Mouse (Mus musculus): ENCODE measurements at regions not wholly inside any gene's neighbourhood (a gene's known extent, or its start where the extent isn't known, plus 50 kb on each side); places are given as distances from the start of the nearest gene placed in this dataset.

DNA sequence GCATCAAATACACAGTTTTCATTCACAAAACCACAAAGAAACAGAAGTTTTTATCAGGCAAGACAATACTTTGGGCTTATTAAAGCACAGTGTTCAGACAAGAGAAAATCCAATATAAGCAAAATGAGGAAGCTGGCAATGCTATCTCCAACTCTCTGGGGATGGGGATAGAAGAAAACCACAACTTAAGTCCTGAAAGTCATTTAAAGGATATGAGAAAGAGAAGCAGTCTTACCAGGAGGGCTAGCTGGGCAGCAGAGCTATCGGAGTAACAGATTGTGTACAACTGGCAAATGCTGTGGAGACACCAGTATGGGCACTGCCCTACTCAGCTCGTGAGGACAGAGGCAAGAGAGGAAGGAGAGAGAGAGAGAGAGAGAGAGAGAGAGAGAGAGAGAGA, 262.9 kb upstream of the Rarb start:
- no peaks in the 10 kb centered on the region for H3K9me3 ChIP-seq (ENCODE audit: control insufficient read depth, low read length)
- H3K4me1 ChIP-seq (replicated peaks; ENCODE audit: control insufficient read depth, insufficient read depth, low read length), result no peaks in the 10 kb centered on the region
- no peak overlapping the region for H3K9ac ChIP-seq (ENCODE audit: low read depth, low read length)
- no peak for DNase-seq (ENCODE audit: low spot score)
- H3K4me2 ChIP-seq (replicated peaks; ENCODE audit: low read depth, low read length), result no peak overlapping the region
- 31% methylated on average over 2 of the region's 2 CpGs for WGBS
- no peak for ATAC-seq (ENCODE audit: low FRiP score)
- no peaks in the 10 kb centered on the region for H3K36me3 ChIP-seq (ENCODE audit: control insufficient read depth, insufficient read depth, low read length)
- no peak overlapping the region for H3K4me3 ChIP-seq (ENCODE audit: low read depth, low read length)
- no peaks in the 10 kb centered on the region for H3K27me3 ChIP-seq (ENCODE audit: control insufficient read depth, insufficient read depth, low read length)
- no peak overlapping the region for H3K27ac ChIP-seq (ENCODE audit: low read depth, low read length)

DNA sequence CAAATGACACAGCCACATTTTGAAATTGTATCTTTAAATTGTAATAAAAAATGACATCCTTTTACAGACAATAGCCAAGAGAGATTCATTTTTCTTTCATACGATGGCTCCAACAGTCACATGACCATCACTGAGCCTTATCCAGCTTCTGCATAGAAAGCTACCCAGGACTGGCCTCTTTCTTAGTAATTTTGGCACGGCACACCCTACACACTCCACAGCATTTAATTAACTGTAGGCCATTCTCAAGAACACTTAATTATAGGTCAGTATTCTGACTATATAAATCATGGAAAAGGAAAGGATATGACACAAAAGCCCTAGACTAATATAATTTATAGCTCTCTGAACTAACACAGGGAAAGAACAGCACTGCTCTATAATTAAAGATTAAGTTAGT, 260.6 kb upstream of the Rarb start:
- H3K9ac ChIP-seq (ENCODE audit: low read depth, low read length), result no peak overlapping the region
- DNase-seq (ENCODE audit: low spot score) (no peak), ATAC-seq (ENCODE audit: low FRiP score) (no peak)
- H3K4me2 ChIP-seq (replicated peaks; ENCODE audit: low read depth, low read length), result no peak overlapping the region
- no peak overlapping the region for H3K4me3 ChIP-seq (ENCODE audit: low read depth, low read length)
- H3K36me3 ChIP-seq (ENCODE audit: control insufficient read depth, insufficient read depth, low read length), result no peaks in the 10 kb centered on the region
- 70% methylated on average over 2 of the region's 2 CpGs for WGBS
- no peak overlapping the region for H3K27ac ChIP-seq (ENCODE audit: low read depth, low read length)
- H3K9me3 ChIP-seq (ENCODE audit: control insufficient read depth, low read length), result no peaks in the 10 kb centered on the region
- no peaks in the 10 kb centered on the region for H3K27me3 ChIP-seq (ENCODE audit: control insufficient read depth, insufficient read depth, low read length)
- no peaks in the 10 kb centered on the region for H3K4me1 ChIP-seq (replicated peaks; ENCODE audit: control insufficient read depth, insufficient read depth, low read length)

DNA sequence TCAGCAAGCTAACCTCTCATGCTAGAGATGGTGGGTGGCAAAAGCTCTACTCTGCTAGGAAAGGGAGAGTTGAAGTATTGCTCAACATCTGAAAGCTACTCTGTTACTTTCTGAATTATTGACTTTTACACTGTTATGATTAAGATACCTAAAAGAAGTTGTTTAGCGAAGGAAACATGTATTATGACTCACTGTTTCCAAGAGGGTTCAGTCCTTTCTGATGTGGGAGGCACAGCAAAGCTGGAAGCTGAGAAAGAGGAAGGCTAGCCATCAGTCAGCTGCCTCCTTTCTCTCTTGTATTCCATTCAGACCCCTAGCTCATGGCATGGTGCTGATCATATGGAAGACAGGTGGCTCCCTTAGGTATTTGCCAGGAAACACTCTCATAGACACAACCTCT, 242.4 kb upstream of the Rarb start:
- Histone ChIP-seq H3K4me2 (replicated peaks; ENCODE audit: low read depth, low read length) (no peak overlapping the region), H3K36me3 (ENCODE audit: control insufficient read depth, insufficient read depth, low read length) (no peaks in the 10 kb centered on the region), H3K27ac (ENCODE audit: low read depth, low read length) (no peak overlapping the region), H3K9ac (ENCODE audit: low read depth, low read length) (no peak overlapping the region), H3K4me3 (ENCODE audit: low read depth, low read length) (no peak overlapping the region), H3K9me3 (ENCODE audit: control insufficient read depth, low read length) (no peaks in the 10 kb centered on the region), H3K27me3 (ENCODE audit: control insufficient read depth, insufficient read depth, low read length) (no peaks in the 10 kb centered on the region), H3K4me1 (replicated peaks; ENCODE audit: control insufficient read depth, insufficient read depth, low read length) (no peaks in the 10 kb centered on the region)
- DNase-seq (ENCODE audit: low spot score) (no peak), ATAC-seq (ENCODE audit: low FRiP score) (no peak)
- 84% methylated on average over 1 of the region's 1 CpGs for WGBS

DNA sequence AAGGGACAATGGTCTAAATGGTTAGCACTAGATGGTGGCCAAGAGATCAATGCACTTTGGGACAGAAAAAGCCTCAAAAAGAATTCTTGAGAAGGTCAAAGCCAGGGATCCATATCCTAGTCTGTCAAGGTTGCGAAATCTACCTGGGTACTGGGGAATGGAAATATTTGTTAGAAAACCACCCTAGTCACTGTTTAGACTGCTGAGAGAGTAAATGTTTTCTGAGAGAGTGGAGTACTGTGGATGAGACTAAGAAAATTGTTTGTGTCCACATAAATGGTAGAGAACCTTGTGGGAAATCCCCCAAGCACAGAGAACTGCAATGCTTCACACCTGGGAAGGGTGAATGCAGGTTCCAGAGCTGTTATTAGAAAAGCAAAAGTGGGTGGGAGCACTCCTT, 239.5 kb upstream of the Rarb start:
- no peak overlapping the region for H3K4me2 ChIP-seq (replicated peaks; ENCODE audit: low read depth, low read length)
- H3K27ac ChIP-seq (ENCODE audit: low read depth, low read length), result no peak overlapping the region
- H3K4me1 ChIP-seq (replicated peaks; ENCODE audit: control insufficient read depth, insufficient read depth, low read length), result no peaks in the 10 kb centered on the region
- H3K9me3 ChIP-seq (ENCODE audit: control insufficient read depth, low read length), result no peaks in the 10 kb centered on the region
- no peaks in the 10 kb centered on the region for H3K27me3 ChIP-seq (ENCODE audit: control insufficient read depth, insufficient read depth, low read length)
- ATAC-seq (ENCODE audit: low FRiP score) (no peak), DNase-seq (ENCODE audit: low spot score) (no peak)
- H3K36me3 ChIP-seq (ENCODE audit: control insufficient read depth, insufficient read depth, low read length), result no peaks in the 10 kb centered on the region
- WGBS, result 93% methylated on average over 1 of the region's 1 CpGs
- no peak overlapping the region for H3K4me3 ChIP-seq (ENCODE audit: low read depth, low read length)
- no peak overlapping the region for H3K9ac ChIP-seq (ENCODE audit: low read depth, low read length)

DNA sequence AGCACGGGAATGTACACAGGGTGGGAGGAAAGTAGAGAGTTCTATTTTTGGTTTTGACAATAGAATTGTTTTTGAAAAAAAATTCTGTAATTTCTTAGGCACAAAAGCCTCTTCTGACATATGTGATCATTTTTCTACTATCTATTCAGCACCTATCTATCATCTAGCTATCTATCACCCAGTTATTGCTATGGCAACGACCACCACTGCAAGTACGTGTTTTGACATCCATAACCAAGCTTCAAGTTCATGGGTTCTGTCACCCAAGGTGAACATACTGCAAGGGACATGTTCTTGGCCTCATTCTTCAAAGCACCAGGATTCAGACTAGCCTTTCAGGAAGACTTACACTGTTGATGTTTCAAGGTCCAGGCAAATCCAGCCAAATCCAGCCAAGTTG, 238.4 kb upstream of the Rarb start:
- Histone ChIP-seq H3K27me3 (ENCODE audit: control insufficient read depth, insufficient read depth, low read length) (no peaks in the 10 kb centered on the region), H3K4me2 (replicated peaks; ENCODE audit: low read depth, low read length) (no peak overlapping the region), H3K4me1 (replicated peaks; ENCODE audit: control insufficient read depth, insufficient read depth, low read length) (no peaks in the 10 kb centered on the region), H3K9me3 (ENCODE audit: control insufficient read depth, low read length) (no peaks in the 10 kb centered on the region), H3K27ac (ENCODE audit: low read depth, low read length) (no peak overlapping the region), H3K36me3 (ENCODE audit: control insufficient read depth, insufficient read depth, low read length) (no peaks in the 10 kb centered on the region), H3K9ac (ENCODE audit: low read depth, low read length) (no peak overlapping the region), H3K4me3 (ENCODE audit: low read depth, low read length) (no peak overlapping the region)
- no peak for DNase-seq (ENCODE audit: low spot score)
- ATAC-seq (ENCODE audit: low FRiP score), result no peak
- WGBS, result 83% methylated on average over 3 of the region's 3 CpGs

DNA sequence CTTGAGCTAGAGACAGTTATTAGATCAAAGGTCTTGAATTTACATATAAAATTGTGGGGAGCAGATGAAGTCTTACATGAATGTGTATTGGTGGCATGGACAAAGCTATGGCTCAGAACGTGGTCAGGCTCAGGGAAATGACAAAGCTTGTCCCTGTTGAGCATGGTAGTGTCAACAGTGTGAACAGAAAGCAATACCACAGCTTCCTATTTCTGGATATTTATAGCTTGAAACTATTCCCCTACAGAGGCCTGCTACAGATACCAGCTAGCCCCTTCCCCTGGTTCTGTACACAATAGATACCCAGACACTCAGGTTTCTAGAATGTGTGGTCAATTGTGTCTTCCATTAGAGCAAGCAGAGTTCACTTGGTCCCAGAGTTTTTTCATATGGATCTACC, 236.8 kb upstream of the Rarb start:
- no peaks in the 10 kb centered on the region for H3K36me3 ChIP-seq (ENCODE audit: control insufficient read depth, insufficient read depth, low read length)
- no peak for ATAC-seq (ENCODE audit: low FRiP score)
- WGBS, result 91% methylated on average over 1 of the region's 1 CpGs

DNA sequence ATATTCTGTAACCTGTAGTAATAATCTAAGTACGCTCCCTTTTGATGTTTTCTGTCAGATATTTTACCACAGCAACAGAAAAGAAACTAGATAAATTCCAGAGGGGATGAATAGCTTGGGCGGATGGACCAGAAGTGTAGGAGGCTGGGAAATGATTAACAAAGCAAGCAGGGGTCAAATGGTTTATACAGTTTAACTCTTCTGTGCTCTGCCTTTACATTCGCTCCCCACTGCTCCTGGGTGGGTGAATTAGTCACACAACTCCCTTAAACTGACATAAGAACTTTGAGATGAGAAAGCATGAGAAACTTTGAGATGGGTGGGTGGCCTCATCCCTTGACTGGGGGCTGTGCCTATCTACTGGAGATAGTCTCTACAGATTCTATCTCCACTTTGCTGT, 235.4 kb upstream of the Rarb start:
- no peaks in the 10 kb centered on the region for H3K36me3 ChIP-seq (ENCODE audit: control insufficient read depth, insufficient read depth, low read length)
- H3K4me1 ChIP-seq (replicated peaks; ENCODE audit: control insufficient read depth, insufficient read depth, low read length), result no peaks in the 10 kb centered on the region
- H3K4me2 ChIP-seq (replicated peaks; ENCODE audit: low read depth, low read length), result no peak overlapping the region
- no peak overlapping the region for H3K9ac ChIP-seq (ENCODE audit: low read depth, low read length)
- no peak for DNase-seq (ENCODE audit: low spot score)
- 49% methylated on average over 3 of the region's 3 CpGs for WGBS
- no peak for ATAC-seq (ENCODE audit: low FRiP score)
- H3K4me3 ChIP-seq (ENCODE audit: low read depth, low read length), result no peak overlapping the region
- H3K27me3 ChIP-seq (ENCODE audit: control insufficient read depth, insufficient read depth, low read length), result no peaks in the 10 kb centered on the region
- no peaks in the 10 kb centered on the region for H3K9me3 ChIP-seq (ENCODE audit: control insufficient read depth, low read length)
- H3K27ac ChIP-seq (ENCODE audit: low read depth, low read length), result no peak overlapping the region

More for the DNA sequence above, 236.8 kb upstream of the Rarb start:
- Histone ChIP-seq H3K27me3 (ENCODE audit: control insufficient read depth, insufficient read depth, low read length) (no peaks in the 10 kb centered on the region), H3K9me3 (ENCODE audit: control insufficient read depth, low read length) (no peaks in the 10 kb centered on the region), H3K4me2 (replicated peaks; ENCODE audit: low read depth, low read length) (no peak overlapping the region), H3K27ac (ENCODE audit: low read depth, low read length) (no peak overlapping the region), H3K4me1 (replicated peaks; ENCODE audit: control insufficient read depth, insufficient read depth, low read length) (no peaks in the 10 kb centered on the region), H3K4me3 (ENCODE audit: low read depth, low read length) (no peak overlapping the region), H3K9ac (ENCODE audit: low read depth, low read length) (no peak overlapping the region)
- DNase-seq (ENCODE audit: low spot score), result no peak

DNA sequence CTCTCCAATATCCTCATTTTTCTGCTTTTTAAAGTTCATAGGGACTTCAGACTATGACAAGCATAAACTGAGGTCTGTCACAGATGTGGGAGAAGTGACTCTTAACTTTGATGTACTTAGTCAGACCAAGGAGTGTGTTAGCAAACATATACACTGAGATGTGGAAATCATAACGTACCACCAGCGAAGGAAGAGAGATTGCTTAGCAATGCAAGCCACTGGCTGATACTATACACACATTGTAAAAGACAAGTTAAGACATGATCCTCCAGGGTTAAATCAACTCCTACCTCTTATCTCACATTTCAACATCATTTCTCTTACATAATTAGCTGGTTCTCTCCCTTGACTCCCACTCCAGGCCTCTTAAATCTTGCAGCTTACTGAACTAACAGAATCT, 227.9 kb upstream of the Rarb start:
- H3K36me3 ChIP-seq (ENCODE audit: control insufficient read depth, insufficient read depth, low read length), result no peaks in the 10 kb centered on the region
- no peaks in the 10 kb centered on the region for H3K9me3 ChIP-seq (ENCODE audit: control insufficient read depth, low read length)
- H3K27ac ChIP-seq (ENCODE audit: low read depth, low read length), result no peak overlapping the region
- H3K4me2 ChIP-seq (replicated peaks; ENCODE audit: low read depth, low read length), result no peak overlapping the region
- no peak overlapping the region for H3K9ac ChIP-seq (ENCODE audit: low read depth, low read length)
- ATAC-seq (ENCODE audit: low FRiP score) (no peak), DNase-seq (ENCODE audit: low spot score) (no peak)
- WGBS, result 93% methylated on average over 2 of the region's 2 CpGs
- H3K27me3 ChIP-seq (ENCODE audit: control insufficient read depth, insufficient read depth, low read length), result no peaks in the 10 kb centered on the region
- no peak overlapping the region for H3K4me3 ChIP-seq (ENCODE audit: low read depth, low read length)
- H3K4me1 ChIP-seq (replicated peaks; ENCODE audit: control insufficient read depth, insufficient read depth, low read length), result no peaks in the 10 kb centered on the region

DNA sequence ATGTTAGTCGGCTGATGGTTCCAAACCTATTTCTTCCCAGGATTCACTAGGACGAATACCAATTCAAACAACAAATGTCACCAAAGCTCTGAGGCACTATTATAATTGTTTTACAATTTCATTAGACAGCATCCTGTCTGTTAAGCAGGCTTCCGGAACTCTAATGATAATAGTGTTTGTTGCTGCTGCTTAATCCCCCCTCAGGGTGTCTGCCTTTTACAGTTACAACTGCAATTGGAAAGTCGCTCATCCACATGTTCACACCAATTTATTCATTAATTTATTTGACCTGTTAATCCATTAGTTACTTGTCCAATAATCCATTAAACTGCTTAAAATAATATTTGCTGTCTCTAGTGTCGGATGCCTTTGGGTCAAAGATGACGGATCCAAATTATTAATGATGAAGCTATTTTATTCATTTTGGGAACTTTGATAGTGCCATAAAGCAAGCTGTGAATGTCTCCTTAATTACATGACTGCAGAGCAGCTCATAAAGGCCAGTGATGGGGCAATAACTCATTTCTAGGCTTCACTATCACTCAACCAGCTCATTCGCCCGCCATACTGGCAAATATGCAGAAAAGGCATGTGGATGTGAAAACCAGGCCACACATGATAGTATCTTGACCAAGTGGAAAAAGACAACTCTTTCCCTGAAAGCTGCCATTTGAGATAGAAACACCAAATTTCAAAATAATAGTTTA, 226.6 kb upstream of the Rarb start:
- Histone ChIP-seq H3K27me3 (ENCODE audit: control insufficient read depth, insufficient read depth, low read length) (no peaks in the 10 kb centered on the region), H3K4me3 (ENCODE audit: low read depth, low read length) (no peak overlapping the region), H3K27ac (ENCODE audit: low read depth, low read length) (no peak overlapping the region), H3K4me2 (replicated peaks; ENCODE audit: low read depth, low read length) (no peak overlapping the region), H3K9me3 (ENCODE audit: control insufficient read depth, low read length) (no peaks in the 10 kb centered on the region), H3K9ac (ENCODE audit: low read depth, low read length) (no peak overlapping the region), H3K36me3 (ENCODE audit: control insufficient read depth, insufficient read depth, low read length) (no peaks in the 10 kb centered on the region), H3K4me1 (replicated peaks; ENCODE audit: control insufficient read depth, insufficient read depth, low read length) (no peaks in the 10 kb centered on the region)
- ATAC-seq (ENCODE audit: low FRiP score) (no peak), DNase-seq (ENCODE audit: low spot score) (no peak)
- WGBS, result 90% methylated on average over 8 of the region's 8 CpGs

Data from hindbrain, embryonic 11.5 days (tissue).